Mouse (Mus musculus) hematopoietic stem cell, adult 5-6 weeks (primary cell): ENCODE data around the gene Prph. TPM values are rescaled to one million over a fixed set of nuclear protein-coding genes. Genes with fewer than 3 reads are reported as not detected.
A peak's percentile ranks its signal among the peaks of the same experiment; 100 is the strongest.
"Not testable (repeated sequence)": the region's sequence is repeated elsewhere in the genome, so short reads cannot be mapped to it uniquely, and the experiment has no call there.

Experiments used
- ATAC-seq, 2 experiments: fragments of 125-278 bp in 1 of 2; replicated peaks in 1 of 2; 2 replicates each; pipeline ENCODE4 v1.8.0; 2016 to 2017; ENCODE audit warnings: inconsistent platforms in 2 of 2, mild to moderate bottlenecking in 2 of 2, moderate number of reproducible peaks in 2 of 2, low read depth in 1 of 2, moderate TSS enrichment in 1 of 2; ENCODE audit not compliant: low FRiP score in 2 of 2, poor library complexity in 2 of 2, severe bottlenecking in 2 of 2, insufficient read depth in 1 of 2, low TSS enrichment in 1 of 2
- total RNA-seq: library from RNA; stranded (forward); fragments of 172-1452, 232-1000 nt; gene quantifications from 2 replicates; pipeline ENCODE4 v1.2.3, GENCODE M21; 2017

Gene Prph
- total RNA-seq, 1 experiment from 2014 or later: not detected

DNA sequence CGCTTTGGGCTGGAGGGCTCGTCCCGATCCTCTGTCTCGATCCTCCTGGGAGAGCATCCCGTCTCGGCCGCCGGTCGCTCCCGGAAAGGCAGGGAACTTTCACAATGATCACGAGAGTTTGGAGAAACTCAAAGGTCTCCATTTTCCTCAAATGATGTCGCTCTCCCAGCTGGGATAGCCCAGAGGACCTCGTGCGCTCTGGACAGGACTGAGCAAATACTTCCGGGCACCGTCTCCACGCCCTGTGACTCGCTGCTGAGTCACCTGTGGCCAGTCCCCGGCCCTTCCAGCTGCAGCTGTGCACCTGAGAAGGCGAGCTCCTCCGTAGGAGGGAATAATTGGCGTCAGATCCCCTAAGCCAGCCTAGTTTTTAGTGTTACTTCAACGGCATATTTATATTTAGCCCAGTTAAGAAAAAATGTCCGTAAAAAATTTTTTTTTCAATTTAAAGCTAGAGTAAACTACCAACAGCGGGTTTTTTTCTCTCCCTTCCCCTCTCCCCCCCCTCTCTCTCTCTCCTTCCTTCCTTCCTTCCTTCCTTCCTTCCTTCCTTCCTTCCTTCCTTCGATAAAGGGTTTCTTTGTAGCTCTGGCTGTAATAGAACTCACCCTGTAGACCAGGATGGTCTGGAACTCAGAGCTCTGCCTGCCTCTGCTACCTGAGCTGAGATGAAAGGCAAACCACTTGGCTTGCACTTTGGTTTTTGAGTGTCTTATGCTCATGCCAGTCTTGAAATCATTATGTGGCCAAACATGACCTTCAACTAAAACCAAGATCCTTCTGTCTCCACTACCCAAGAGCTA, 24.2 kb upstream of the Prph start:
- ATAC-seq: peak in 1 of 2 experiments; percentile 29; a peak in 2 of 4 replicates

DNA sequence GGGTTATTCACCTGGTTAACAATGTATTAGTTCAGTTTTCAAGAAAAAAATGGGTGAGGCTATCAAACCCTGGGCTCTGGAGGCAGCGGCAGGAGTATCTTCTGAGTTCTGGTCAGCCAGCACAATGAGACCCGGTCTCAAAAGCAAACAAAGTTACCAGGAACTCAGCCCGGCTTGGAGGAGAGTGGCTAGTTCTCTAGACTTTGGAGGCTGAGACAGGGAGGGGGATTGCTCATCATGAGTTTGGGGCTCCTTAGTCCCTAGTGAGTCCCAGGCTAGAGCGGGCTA, 23.6 kb upstream of the Prph start:
- no peak for ATAC-seq

DNA sequence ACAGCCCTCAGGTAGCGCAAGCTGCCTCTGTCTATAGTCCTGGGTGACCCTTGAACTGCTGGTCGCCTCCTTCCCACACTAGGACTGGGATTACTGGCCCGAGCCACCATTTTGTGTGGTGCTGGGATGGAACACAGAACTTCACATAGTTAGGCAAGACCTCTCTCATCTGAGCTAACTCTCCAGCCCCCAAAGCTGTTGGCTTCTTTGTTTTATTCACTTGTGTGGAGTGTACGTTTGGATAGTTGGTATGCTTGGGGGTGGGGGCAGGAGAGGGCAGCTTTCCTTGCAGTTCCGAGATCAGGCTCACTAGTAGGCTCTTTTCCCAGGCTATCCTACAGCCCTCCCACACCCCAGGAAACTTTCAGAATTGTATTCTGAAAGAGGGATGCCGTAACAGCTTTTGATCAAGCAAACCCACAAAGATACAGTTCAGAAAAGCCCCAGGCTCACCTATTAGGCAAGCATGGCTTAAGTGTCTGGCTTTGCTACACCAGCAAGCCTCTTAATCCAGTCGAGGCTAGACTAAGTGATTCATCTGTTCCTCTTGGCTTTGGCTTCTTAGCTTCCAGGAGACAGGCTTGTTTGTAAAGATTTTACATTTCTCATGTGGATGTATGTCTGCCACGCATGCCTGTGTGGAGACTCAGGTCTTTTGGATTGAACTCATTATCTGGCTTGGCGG, 22.8 kb upstream of the Prph start:
- no peak for ATAC-seq

DNA sequence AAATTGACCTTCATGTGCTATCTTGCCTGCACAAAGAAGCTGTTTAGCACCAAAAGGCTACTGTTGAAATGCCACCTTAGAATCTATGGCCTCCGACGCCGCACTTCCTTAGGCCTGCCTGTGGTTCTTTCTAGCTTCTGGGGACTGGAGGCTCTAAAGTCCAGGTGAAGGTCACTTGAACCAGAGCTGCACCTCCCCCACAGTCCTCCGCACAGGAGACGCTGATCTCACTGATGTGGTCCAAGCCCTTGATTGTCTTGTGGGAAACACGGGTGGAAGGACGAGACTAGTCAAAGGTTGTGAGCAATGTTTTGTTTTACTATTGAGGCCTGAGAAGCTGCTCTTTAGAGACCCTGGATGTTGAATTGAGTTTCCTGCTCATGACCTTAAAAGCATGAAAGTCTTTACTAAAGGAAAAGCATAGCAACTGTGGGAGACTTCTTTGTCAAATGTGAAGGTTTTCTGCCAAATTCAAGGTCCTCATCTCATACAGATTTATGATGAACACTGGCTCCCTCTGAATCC, 22.2 kb upstream of the Prph start:
- no peak for ATAC-seq

DNA sequence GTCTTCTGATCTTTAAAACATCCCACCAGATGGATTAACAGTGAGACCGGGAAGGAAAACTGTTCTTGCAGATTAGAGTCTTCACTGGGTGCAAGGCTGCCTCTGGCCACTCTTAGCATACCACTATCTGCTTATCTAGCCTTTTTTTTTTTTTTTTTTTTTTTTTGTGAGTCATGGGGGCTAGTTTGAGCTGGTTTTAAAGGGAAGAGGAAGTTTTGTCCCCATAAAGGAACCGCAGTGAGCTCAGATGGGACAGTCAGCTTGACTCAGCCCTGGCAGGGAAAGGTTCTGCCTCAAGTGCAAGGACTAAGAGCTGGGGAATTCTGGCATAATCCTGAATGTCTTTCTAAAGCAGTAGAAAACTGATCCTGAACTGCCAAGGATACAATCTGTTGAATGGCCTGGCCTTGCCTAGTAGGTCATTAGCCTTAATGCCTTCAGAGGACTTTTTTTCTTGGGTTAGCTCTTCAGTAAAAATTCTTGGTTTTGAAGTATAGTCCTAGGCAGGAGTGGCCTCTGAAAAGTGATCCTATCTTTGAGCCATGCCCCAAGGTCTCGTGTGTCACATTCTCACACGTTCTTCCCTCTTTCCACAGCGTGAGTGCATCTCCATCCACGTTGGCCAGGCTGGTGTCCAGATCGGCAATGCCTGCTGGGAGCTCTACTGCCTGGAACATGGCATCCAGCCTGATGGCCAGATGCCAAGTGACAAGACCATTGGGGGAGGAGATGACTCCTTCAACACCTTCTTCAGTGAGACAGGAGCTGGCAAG, 21.3 kb upstream of the Prph start:
- peak; percentile 4 to 9; a peak in 1 of 4 replicates for ATAC-seq

DNA sequence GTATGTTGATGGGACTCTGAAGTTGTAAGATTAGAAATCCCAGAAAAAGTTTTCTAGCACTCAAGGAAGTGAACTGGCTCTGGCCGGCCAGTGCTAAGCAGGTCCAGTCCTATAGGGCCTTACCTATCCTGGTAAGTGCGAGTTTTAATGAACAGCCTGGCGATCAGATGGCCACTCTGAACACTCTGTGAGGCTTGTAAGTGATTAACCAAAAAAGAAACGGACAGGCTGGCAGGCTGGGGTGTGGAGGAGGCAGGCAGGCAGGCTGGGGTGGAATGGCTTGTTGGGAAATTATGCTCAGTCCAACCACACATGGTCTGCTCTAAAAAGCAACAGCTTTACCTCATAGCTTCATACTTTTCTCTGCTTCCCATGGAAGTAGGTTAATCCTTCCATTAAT, 19.5 kb upstream of the Prph start:
- no peak for ATAC-seq

DNA sequence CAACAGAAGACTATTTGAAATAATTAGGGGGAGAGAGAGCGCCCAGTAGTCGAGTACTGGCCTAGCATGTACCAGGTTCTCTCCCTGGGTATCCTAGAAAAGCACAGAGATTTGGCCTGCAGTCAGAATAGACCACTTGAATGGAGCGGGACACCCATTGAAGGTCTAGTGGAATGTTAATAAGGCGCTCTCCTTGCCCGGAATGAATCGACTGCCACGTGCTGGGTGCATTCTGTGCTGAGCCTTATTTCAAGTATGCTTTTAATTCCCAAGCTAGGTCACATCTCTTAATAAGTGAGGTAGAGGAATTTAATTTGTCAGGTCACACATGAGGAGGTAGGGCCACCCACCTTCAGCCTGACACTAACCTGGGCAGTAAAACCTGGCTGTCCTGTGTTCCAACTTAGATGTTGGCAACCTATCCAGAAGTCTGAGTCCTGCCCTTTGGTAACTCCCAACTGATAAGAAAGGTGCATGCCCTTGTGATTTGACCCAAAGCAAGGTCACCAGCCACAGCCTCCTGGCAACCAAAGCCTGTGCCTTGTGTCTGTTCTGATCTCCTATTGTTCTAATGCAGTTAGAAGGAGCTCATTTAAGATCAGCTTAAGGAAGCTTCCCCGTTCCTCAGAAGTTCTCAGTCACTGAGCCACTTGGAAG, 18.6 kb upstream of the Prph start:
- no peak for ATAC-seq

DNA sequence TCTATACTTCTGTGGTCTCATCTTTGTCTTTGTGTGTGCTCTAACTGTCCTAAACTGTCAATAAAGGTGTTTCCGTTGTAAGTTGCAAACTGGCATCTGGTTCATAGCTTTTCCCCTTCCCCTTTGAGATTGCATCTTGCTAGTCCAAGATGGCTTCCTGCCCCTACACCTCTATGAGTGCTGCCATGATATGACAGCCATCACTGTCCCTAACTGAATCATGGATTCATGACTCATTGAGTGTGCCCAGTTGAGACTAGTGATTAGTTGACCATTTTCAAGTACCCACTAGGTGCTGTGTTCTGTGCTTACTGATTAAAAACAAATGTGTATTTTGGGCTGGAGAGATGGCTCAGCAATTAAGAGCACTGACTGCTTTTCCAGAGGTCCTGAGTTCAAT, 16.9 kb upstream of the Prph start:
- no peak for ATAC-seq

DNA sequence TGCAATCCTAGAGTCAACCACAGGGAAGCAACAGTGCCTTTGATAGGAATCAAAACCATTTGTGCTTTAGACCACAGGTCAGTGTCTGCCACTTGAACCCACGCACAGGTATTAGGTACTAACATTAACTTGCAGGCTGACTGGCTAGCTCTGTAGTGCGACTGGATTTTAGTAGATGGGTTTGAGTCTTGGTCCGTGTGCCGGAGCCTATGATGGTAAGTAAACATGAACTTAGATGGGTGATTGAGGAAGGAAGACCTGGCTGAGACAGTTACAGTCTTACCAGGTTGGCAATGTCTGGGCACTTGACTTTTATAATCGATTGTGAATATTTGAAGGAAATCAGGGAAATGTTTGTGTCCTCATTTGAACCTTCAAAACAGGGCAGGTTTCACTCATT, 16.2 kb upstream of the Prph start:
- no peak for ATAC-seq

DNA sequence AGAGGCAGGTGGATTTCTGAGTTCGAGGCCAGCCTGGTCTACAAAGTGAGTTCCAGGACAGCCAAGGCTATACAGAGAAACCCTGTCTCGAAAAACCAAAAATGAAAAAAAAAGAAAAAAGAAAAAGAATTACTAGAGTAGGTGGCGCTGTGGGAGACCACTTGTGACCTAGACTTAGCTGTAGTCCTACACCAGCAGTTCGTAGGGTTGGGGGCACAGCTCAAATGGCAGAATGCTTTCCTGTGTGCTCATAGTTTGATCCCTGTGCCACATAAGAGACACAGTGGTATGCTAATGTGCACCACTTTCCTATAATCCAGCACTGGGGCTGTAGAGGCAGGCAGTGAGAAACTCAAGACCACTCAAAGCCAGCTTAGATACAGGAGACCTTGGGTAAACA, 15.7 kb upstream of the Prph start:
- ATAC-seq: no peak

DNA sequence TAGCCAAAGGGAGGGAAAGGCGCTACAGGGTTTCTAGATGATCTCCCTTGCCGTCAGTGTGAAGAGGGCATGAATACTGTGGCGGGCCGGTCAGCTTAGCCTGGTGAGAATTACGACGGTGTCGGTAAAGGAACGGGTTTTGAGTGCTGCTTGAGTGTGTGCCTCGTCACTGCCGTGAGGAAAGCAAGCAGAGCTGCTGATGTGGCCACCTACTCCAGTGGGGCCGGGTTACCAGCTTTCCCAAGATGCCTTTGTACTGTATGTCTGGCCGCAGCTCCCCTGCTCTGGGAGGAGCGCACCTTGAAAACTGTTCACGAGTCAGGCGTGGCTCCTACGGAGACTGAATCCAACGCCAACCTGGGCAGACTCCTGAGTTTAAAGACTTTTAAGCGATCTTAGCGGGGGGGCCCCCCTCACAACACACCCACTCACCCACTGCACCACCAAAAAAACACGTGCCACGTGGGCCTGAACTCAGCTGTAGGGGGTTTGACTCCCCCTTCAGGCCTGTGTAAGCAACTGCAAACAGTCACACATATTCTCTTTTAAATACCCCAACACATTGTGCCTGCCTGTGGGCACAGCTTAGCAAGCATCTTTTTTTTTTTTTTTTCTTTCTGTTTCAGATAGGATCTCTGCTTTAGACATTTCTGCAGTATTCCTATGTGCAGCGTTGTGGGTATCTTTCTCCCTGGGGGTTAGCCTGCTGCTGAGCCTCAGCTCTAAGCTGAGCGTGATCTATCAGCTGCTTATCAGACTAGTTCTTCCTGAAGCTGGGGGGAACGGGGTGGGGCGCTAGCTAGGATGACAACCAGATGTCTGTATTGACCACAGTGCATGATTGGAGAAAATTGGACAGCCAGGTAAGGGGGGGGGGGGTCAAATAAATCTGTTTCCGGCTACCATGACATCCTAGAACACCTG, 14.7 kb upstream of the Prph start:
- ATAC-seq: 0 out of 4 replicates have a peak, but pooled peaks of 1 of the 2 experiments have one; percentile 29

DNA sequence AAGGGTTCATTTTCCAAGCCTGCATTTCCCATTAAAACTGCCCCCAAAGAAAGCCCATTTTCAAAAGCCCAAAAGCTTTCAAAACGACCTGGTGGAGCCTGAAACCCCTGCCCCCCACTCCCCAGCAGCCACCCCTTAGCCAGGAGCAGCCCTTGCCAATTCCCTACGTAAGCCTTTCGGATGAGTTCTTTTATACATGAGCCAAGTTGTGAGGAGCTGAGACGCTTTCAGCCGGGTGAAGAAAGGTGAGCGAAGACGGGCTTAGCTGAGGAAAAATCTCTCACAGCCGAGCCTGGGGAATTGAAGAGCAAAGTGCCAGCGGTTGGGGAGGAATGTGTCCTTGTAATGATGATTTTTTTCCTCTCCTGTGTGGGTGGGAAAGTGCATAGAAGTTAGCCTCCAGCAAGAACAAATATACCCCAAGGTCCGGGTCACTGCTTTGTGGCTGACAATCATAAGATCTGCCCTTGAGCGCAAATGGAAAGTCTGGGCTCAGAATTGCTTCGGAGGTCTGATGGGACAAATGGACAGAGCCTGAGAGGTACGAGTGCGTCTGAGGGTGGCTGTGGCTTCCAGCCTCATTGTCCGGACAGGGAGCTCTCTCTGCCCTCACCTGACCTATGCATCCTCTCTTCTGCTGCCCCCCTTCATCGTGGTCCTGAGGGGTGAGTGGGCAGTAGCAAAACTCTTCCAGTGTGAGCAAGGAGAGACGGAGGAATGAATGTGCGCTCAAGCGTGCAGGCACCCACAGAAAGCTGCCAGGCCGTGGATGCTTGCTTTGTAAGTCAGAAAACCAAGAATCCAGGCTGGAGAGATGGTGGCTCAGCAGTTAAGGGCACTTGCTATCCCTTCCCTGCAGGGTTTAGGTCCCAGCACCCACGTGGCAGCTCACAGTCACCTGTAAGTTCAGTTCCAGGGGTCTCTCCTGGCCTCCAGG, 13.8 kb upstream of the Prph start:
- no peak for ATAC-seq

DNA sequence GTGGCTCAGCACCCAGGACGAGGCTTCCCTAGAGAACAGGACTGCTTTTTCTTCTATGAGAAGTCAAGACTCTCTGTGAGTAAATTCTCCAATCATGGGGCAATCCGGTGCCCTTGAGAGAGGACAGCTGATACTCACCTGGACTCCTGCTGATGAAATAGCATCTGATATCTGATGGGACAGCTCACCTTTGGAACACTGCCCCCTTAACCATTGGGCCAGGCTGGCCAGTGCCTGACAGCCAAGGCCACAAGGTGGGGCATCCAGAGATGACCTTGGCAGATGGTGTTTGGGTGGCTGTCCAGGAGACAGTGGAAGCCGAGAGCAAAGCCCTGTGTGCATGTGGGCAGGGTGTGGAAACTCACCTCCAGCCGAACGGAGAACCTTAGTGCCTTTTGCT, 12.6 kb upstream of the Prph start:
- no peak for ATAC-seq

DNA sequence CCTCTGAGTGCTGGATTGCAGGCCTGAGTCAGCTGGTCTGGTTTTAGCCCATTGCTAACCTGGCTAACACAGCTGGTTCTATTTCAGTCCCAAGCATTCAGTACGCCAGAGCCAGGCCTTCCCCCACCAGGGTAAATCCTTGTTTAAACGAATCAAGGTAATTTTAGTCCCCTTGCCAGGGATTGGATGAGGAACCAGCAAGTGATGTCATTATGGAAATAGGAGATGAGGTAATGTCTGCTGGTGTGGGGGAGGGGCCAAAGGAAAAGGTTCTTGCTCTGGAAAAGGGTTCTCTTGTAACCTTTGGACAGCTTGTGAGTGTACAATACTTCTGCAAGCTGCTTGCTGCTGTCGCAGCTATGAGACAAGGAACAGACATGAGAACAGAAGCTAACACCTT, 10.1 kb upstream of the Prph start:
- no peak for ATAC-seq

DNA sequence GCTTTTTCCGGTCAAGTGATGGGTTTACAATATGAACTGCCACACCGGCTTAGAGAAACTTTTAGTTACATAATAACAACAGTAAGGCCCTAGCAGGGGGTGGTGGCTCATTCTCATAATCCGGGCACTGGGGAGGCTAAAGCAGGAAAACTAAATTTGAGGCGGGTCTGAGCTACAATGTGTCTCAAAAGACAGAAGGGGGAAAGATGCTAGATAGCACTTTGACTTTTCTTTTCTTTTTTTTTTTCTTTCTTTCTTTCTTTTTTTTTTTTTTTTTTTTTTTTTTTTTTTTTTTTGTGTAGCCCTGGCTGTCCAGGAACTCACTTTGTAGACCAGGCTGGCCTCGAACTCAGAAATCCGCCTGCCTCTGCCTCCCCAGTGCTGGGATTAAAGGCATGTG, 9.2 kb upstream of the Prph start:
- ATAC-seq: not testable (repeated sequence)
